Mouse (Mus musculus): ENCODE results near the gene Cdx2.
A peak's percentile ranks its signal among the peaks of the same experiment; 100 is the strongest.

The Cdx2 gene

DNA sequence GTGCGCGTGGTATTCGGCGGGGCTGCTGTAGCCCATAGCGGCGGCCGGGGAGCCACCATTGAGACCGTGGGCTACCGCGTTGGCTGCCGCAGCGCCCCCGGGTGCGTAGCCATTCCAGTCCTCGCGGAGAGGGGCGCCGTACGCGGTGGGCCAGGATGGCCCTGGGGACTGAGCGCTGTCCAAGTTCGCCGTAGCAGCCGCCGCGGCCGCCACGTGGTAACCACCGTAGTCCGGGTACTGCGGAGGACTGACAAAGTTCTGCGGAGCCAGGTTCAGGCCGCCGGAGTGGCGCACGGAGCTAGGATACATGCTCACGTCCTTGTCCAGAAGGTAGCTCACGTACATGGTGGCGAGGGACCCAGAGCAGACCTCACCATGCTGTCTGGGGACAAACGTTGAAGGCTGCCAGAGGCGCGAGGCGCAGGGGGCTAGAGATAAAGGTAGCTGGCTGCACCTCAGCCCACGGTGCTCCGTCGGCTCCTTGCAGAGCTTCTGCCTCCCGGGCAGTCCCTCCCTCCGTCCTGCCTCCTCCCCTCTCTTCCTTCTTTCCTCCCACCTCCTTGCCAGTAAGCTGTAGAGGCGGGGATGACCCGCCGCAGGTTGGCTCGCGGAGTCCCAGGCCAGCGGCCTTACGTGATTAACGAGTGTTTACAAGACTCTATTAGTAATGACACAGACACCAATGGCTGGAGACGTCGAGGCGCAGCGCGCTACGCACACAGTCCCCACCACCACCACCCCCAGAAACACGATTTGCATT lies at the start of gene Cdx2:
Gene Cdx2 (minus strand): TSS at position 633 of the 760 bp plus-strand sequence.
- DNase-seq (ENCODE audit: low read depth, low spot score): peak; percentile 78

DNA sequence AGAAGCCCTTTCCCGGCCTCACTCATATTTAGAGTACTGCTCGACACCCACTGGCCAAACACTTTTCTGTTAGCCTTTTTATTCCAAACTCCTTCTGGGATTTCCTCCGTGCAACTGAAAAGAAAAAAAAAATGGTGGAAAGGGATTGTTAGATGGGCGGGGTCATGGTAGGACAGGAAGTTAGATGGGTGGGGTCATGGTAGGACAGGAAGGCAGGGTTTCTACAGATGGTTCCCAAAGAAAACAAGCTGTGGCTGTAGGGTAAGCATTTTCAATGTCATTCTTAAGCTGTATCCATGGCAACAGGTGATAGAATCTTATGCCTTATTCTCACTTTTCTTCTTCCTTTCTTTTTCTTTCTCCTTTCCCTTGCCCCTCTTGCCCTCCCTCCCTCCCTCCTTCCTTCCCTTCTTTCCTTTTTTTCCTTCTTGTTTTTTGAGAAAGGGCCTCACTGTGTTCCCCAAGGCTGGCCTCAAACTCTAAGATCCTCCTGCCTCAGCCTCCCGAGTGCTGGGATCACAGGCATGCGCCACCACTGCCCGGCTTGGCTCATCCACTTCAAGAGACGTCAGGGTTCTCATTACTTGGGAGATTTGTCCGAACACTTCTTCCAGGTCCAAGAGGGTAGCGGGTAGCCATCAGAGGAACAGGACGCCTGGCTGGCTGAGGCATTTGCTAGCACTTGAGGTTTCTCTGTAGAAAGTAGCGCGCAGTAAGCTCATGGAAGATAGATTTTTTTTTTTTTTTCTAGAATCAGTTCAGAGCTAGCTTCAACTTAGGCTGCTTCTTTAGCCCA lies 49.4 kb upstream of the Cdx2 start:
- peak; percentile 51 for DNase-seq (ENCODE audit: low read depth, low spot score)

DNA sequence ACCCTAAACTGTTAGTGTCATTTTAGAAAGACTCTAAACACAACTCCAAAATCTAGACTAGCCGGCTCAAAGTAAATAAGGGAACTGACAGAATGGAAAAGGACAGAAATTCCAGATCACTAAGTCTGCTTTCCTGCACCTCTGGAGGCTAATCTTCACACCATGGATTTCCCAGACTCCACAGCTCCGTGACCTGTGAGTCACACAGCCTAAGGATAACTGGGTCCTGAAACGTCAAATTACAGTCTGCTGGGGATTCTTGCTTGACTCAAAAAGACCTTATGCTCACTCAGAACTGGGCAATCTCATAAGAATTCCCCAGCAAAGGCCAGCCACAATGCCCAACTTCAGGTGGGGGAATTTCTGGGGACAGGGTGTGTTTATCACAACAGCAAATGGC lies 48.7 kb upstream of the Cdx2 start:
- DNase-seq (ENCODE audit: low read depth, low spot score): no peak

DNA sequence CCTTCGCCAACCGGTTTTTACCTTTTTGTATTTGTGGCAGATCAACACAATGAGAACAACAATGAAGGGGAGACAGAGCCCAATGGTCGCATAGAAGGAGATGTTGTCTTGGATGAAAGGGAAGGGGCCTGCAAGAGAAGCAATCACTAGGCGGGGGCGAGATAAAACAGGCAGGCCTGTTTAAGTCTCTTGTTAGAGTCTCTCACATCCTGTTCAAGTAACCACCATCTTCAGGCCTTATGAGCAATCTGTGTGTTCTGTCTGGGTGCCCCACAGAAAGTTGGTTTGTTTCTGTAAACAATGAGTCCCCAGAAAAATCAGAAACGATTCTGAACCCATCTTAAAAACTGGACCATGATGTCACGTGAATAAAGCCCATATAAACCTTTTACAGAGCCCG lies 47.9 kb upstream of the Cdx2 start:
- no peak for DNase-seq (ENCODE audit: low read depth, low spot score)

DNA sequence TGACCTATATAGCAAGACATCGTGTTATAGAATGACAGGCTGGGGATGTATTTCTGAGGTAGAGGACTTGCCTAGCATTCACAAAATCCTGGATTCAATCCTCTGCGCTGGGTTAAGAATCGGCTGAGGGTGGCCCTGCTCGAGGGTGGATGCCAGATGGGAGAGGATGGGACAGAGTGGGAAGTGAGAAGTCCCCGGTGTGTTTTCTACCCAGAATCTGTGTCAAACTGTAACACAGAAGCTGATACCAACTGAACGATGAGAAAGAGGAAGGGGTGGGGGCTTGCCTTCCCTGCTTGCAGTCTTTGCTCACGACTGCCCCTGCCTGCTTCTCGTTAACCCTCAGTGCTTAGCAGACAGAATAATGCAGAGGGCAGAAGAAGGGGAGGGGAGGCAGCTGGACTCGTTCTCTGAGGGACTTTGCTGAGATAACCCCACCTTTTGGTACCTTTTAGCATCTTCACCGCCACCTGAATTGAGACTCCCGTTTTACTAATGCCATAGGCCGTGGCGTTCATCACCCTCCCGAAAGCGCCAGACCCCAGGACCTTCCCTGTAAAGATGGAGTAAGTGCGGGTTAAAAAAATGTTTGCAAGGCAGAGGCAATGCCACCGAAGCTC lies 47.2 kb upstream of the Cdx2 start:
- DNase-seq (ENCODE audit: low read depth, low spot score): no peak

DNA sequence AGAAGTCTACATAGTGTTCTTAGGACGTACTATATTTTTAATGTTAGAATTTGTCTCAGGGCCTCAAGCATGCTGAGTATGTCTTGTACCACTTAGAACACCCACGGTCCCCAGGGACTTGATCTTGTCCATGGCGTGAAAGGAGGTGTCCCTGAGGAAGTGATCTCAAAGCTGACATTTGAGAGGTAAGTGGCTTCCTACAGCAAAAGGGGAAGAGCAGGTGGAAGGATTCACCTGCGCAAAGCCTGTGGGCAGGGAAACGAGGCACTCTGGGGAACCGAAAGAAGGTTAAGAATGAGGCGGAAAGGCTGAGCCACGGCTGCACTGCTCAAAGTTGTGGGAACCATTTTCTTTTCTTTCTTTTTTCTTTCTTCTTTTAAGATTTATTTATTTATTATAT lies 44.9 kb upstream of the Cdx2 start:
- DNase-seq (ENCODE audit: low read depth, low spot score): no peak

DNA sequence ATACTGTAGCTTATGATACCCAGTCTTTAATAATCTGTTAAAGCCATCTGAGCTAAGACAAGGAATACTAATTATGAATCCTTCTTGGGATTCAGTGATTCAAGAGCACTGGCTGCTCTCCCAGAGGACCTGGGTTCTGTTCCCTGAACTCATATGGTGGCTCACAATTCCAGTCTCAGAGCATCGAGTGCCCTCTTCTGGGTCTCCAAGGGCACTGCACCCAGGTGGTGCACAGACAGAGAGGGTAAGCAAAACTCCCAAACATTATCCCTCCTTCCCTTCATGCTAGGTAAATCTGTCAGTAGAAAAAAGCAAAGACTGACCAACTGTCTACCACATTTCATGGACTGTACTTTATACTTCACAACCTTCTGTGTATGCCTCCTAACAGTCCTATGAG lies 38.9 kb upstream of the Cdx2 start:
- DNase-seq (ENCODE audit: low read depth, low spot score): peak; percentile 48

DNA sequence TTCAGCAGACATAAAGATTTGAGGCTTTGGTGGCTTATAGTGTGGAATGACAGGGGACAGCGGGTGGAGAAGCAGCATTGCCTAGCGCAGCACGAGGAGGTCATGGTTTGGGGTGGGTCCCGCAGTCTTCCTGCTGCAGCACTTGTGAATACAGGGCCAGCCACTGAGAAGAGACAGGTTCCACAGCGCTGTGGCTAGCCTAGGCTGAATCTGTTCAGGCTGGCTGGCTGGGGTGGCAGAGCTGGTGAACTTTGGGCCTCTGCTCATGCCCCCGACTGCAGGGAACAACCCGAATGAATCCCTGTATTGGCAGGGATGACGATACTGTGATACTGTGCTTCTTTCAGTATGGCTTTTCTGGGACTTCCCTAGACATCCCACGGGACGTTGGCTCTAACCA lies 36.8 kb upstream of the Cdx2 start:
- DNase-seq (ENCODE audit: low read depth, low spot score): no peak

DNA sequence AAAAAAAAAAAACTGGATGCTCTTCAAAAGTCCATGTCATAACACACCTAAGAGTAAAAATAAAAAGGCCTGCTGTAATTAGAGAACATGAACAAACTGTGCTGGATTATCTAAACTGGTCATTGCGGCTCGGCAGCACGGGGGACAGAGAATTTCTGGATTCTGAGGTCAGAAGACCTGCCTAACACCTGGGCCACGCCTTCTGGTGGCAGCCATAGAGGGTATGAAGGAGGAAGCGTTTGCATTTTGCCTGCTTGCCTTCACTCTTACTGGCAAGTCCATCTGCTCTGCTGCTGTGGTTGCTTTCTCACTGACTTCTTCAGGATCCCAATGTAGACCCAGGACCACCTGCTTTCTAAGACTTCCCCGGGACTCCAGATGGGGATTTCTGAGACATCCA lies 35.8 kb upstream of the Cdx2 start:
- DNase-seq (ENCODE audit: low read depth, low spot score): no peak

DNA sequence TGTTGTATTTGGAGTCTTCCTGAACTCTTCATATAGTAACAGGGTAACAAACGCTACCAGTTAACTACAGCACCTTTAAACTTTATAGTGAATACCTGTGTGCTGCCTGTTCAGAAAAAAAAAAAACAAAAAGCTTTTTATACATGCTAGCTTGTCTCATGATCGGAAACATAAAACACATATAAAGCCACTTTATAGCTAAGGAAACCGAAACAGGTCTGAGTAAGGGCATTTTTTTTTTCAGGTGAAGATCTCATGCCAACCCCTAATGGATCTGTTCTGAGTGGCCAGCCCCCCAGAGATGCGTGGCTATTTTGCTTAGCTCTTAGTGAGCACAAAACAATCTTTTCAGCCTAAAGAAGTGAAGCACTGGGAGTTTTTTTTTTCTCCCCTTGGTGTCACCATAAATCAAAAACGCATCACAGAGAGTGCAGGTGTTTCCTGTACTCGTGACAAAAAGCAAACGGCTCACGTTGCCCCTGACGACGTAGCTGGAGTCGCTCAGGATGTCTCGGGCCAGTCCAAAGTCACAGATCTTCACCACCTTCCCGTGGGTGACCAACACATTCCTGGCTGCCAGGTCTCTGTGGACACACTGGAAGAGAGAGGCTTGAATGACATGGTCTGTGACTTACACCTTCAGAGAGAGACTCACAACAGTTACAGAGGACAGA lies 33.8 kb upstream of the Cdx2 start:
- DNase-seq (ENCODE audit: low read depth, low spot score): no peak

DNA sequence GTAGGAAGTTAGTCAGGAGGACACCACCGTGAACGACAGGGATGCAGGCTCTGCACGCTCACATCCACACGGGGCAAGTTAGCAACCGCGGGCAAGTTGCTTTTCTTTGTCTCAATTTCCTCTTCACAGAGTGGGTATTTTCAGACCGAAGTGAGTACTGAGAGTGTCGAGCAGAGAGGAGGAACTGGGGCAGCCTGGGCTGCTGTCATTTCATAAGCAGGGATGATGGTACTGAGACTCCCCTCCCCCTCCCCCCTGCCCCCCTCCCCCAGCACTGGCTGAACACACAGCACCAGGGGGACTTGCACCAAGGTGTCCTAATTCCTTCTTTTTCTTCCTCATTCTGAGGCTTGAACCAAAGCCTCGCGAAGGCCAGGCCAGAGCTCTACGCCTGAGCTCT lies 32.5 kb upstream of the Cdx2 start:
- no peak for DNase-seq (ENCODE audit: low read depth, low spot score)

DNA sequence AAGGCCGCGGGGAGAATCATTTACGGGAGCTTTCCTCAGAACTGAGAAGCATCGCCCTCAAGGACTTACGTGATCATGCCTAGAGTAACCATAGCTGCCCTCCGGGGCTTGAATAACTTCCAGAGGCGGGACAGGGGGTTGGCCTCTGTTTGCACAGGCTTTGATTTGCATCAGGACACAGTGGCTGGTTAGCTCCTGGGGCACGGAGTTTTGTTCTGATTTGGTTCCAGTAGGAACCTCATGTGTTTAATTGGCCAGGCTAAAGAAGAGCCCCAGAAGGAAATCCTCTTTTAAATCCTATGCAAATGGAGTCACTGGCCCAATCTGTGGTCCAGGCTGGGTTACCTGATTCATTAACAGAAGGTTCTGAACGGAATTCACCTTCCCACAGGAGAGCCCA lies 31.9 kb upstream of the Cdx2 start:
- DNase-seq (ENCODE audit: low read depth, low spot score): peak; percentile 47

DNA sequence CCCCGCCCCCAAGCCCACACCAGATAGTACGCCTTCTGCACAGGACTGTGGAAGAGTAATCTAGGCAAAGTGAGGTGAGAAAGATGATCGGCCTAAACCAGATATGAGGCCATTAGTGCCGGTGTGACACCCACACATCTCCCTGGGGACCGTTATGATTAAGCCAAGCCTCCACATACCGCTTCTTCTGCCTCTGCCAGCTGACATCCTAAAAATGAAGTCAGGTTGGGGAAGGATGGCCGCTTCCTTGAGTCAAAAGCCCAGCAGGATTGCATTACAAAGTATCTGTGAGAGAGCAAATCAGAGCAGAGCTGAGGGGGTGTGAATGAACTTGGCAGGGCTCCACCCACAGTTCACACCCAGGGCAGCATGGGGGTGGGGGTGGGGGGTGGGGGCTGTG lies 25.6 kb upstream of the Cdx2 start:
- peak; percentile 59 for DNase-seq (ENCODE audit: low read depth, low spot score)

DNA sequence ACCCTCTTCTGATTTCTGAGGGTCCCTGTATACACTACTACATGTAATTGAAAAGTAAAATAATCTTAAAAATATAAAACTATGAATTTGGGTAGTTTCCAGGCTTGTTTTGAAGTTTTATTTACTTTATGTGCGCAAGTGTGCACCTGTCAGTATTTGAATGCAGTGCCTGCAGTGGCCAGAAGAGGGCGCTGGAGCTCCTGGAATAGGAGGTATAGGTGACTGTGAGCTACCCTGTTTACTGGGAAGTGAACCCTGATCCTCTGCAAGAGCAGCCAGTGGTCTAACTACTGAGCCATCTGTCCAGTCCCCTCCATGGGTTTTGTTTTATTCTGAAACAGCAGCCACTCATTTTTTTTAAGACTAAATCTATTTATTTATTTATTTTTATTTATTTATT lies 24.5 kb upstream of the Cdx2 start:
- DNase-seq (ENCODE audit: low read depth, low spot score): peak; percentile 83

DNA sequence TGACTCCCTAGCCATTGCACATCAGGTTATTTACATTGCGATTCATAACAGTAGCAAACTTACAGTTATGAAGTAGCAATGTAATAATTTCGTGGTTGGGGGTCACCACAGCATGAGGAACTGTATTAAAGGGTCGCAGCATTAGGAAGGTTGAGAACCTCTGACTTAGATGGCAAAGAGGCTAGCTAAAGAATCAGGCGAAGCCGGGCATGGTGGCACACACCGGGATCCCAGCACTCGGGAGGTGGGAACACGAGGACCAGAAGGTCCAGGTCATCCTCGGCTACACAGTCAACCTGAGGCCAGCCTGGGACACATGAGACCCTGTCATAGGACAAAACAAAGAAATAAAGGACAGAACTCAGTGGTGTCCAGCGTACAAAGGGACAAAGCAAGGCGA lies 22.9 kb upstream of the Cdx2 start:
- DNase-seq (ENCODE audit: low read depth, low spot score): no peak

DNA sequence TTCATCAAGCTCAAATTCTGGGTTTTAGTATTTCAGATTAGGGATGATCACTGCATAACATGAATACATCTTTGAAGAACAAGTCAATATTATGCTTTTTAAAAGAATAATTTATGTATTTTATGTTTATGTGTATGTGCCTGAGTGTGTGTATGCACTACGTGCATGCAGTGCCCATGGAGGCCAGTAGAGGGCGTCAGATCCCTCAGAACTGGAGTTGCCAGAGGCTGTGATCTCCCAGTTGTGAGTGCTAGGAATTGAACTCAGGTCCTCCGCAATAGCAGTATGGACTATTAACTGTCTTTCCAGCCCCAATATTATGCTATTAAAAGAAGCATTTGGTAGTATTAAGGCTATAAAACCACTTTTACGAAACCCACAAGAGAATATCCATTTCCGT lies 20.6 kb upstream of the Cdx2 start:
- DNase-seq (ENCODE audit: low read depth, low spot score): no peak

DNA sequence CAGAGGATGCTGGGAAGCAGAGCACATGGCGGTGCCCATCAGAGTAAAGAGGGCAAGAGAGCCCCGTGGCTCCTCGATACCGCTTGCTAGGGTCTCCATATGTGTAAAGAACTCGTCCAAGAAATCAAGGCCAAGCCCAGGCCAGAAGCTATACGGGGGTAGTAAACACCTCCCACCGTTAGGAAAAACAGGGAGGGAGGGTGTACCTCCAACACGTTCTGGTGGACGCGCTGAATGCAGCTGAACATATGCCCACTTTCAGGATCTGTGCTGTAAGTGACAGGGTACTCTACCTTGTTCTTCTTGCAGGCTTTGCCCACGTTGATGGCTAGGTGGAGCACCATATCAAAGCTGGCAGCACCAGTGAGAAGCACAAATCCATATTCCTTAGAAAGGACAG lies 18.9 kb upstream of the Cdx2 start:
- DNase-seq (ENCODE audit: low read depth, low spot score): no peak

DNA sequence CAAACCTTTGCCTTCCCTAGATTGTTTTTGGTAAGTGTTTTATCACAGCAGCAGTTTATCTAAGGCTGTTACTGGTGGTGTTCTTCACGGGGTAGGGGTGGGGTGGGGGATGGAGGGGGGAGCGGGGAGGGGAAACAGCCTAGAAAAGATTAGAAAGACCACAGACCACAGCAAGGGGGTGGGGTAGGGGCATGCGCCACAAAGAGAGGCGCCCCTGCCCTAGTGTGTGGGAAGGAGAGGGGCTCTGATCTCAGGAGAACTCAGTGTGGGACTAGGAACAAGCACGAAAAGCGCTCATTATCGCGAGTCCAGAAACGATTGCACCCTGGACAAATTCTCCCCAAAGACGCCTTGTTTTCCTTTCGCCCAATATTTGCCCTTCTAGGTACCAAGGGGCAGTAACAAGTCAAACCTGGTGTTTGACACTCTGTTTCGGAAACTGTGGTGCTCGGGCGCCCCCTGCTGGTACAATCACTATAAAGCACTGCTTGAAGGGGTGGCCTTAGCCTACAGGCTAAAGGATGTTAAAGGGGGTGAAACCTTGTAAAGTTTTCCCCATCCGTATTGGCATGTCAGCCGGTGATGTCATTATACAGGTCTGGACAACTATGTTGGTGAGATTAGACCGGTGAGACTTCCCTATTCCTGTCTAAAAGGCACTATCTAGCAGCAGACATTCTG lies 16.3 kb upstream of the Cdx2 start:
- peak; percentile 69 for DNase-seq (ENCODE audit: low read depth, low spot score)

DNA sequence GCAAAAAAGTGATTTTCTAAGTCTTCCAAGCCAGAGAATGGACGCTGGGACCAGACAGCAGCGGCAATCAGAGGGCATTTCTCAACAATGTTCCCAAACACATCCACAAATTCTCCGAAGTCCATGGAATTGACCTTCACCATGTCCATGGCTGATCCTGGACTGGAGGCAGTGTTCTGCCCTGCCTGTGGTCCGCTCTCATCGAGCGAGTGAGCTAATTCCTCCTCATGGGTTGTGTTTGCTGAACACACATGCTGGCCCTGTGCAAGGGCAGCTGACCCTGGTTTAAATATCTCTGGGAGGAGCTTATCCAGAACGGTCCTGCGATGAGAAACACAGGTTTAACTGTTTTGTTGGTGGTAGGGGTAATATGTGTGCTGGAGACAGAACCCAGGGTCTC lies 15.1 kb upstream of the Cdx2 start, which contains the start of gene Urad:
Gene Urad (minus strand): TSS at position 258 of the 400 bp plus-strand sequence.
- no peak for DNase-seq (ENCODE audit: low read depth, low spot score)

DNA sequence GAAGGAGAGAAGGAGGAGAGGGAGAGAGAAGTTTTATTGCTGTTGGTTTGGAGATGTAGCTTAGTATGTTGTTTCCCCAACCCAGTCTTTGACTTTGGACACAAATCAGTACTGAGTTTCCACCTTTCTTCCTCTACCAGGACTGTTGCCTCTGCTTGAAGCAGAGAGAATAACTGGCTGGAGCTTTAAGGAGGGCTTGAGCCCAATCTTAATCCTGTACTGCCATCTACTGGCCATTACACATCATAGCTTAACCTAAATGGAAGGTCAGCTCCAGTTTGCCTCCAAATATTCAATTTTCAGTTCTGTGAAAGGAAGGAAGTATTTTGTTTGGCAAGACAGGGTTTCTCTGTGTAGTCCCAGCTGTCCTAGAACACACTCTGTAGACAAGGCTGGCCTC lies 12.6 kb upstream of the Cdx2 start:
- DNase-seq (ENCODE audit: low read depth, low spot score): peak; percentile 80

DNA sequence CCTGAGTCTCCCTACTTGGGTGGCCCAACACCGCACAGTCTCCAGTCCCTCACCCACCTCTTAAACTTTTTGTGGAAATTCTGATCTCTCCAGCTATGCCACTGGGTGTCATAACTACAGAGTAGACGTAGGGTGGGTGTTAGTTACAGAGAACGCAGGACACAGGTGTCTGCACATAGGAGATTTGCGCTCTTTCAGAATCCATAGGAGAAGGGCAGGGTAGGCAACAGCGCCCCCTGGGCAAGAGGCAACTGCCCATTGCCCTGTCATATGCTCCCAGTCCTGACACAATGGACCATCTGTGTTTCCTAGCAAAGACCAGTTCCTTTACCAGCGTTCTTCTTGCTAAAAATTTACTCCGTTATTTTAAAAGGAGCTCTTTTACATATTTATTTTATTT lies 10.9 kb upstream of the Cdx2 start:
- DNase-seq (ENCODE audit: low read depth, low spot score): peak; percentile 38

DNA sequence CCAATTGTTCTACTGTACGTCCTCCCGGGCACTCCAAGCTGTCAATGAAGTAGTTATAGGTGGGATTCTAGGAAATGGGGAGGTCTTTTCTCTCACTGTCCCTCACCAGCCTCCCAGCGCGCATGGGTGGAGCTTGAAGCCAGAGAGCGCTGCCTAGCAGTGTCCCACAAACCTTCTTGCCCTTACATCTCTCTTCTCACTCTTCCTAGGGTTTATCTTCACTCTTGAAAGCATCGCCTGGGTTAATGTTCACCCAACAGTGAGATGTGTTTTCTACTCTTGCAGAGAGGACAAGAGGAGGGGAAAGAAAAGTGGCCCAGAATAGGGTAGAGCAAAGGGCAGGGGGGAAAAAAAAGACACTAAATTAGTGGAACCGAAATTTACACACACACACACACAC lies 10.3 kb upstream of the Cdx2 start:
- no peak for DNase-seq (ENCODE audit: low read depth, low spot score)

Measured in ES-CJ7 (cell line).